ENCODE assay signal across 8 mouse cellular contexts in the genomic region with DNA sequence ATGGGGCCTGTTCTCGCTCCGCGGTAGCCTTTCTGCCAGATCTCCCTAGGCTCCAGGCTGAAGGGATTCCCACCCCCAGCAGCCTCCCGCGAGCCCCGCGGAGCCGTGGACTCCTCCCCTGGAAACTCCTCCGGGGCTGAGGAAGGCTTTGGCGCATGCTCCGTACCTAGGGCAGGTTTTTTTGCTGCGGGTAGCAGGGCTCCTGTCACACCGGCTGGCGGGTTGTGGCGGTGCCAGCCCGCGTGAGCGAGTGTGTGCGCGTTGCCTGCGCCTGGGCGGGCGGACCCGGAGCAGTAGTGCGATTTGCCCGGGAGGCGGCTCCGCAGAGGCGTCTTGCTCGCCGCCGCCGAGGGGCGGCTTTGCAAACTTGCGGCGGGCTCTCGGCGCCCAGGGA. TPM values are rescaled to one million over a fixed set of nuclear protein-coding genes. Genes with fewer than 3 reads are reported as not detected.
A peak's percentile ranks its signal among the peaks of the same experiment; 100 is the strongest.
DNase-seq lines count a peak whose midpoint lies in the region; ATAC-seq and TF ChIP-seq lines count a peak whose summit lies in the region.

No protein-coding gene starts in this region.

- H3K4me2 ChIP-seq in forebrain, embryonic 15.5 days (replicated peaks), result peak overlapping the region; percentile 92
- H3K4me2 ChIP-seq in liver, postnatal 0 days (ENCODE audit: low read depth, low read length), result peak overlapping the region; percentile 75

- no peak for TF ChIP-seq CTCF in liver, postnatal 0 days (IDR thresholded peaks at IDR 0.05; ENCODE audit: low read depth)

- H3K4me1 ChIP-seq in forebrain, embryonic 15.5 days, result peaks cover 23% of the 10 kb centered on the region
- peaks cover 22% of the 10 kb centered on the region for H3K4me1 ChIP-seq in hindbrain, embryonic 10.5 days (replicated peaks)
- no peaks in the 10 kb centered on the region for H3K4me1 ChIP-seq in liver, postnatal 0 days (ENCODE audit: insufficient read depth)

- no peaks in the 10 kb centered on the region for H3K36me3 ChIP-seq in forebrain, embryonic 15.5 days
- no peaks in the 10 kb centered on the region for H3K36me3 ChIP-seq in hindbrain, embryonic 10.5 days
- H3K36me3 ChIP-seq in liver, postnatal 0 days (replicated peaks; ENCODE audit: insufficient read depth, low read length), result no peaks in the 10 kb centered on the region

- peak; percentile 97 for ATAC-seq in forebrain, embryonic 15.5 days (replicated peaks)
- ATAC-seq in liver, postnatal 0 days, result no peak; the same call in 1 of the 2 replicates

- H3K9me3 ChIP-seq in forebrain, embryonic 15.5 days, result no peaks in the 10 kb centered on the region
- no peaks in the 10 kb centered on the region for H3K9me3 ChIP-seq in hindbrain, embryonic 10.5 days
- no peaks in the 10 kb centered on the region for H3K9me3 ChIP-seq in liver, postnatal 0 days (ENCODE audit: low read length)

- TF ChIP-seq EP300 in liver, postnatal 0 days (IDR thresholded peaks at IDR 0.05; ENCODE audit: low read depth), result no peak

- H3K9ac ChIP-seq in forebrain, embryonic 15.5 days (replicated peaks), result peak overlapping the region; percentile 51
- H3K9ac ChIP-seq in liver, postnatal 0 days (replicated peaks), result no peak overlapping the region

- DNase-seq in ES-CJ7 (ENCODE audit: low read depth, low spot score), result peak; percentile 86
- peak; percentile 87 for DNase-seq in cerebellum, adult 11 months
- DNase-seq in hindbrain, embryonic 10.5 days (ENCODE audit: low spot score), result peak; percentile 78
- DNase-seq in layer of hippocampus, adult 9-10 months (ENCODE audit: low spot score), result peak; percentile 61
- DNase-seq in liver, postnatal 0 days, result peak; percentile 29
- peak; percentile 24 for DNase-seq in ovary, adult 18-20 months (ENCODE audit: low spot score)
- DNase-seq in urinary bladder, postnatal 14 days (ENCODE audit: low spot score), result peak; percentile 45

- peaks cover 33% of the 10 kb centered on the region for H3K27me3 ChIP-seq in forebrain, embryonic 15.5 days
- H3K27me3 ChIP-seq in hindbrain, embryonic 10.5 days (ENCODE audit: insufficient read depth, poor library complexity, severe bottlenecking), result peaks cover 90% of the 10 kb centered on the region
- H3K27me3 ChIP-seq in liver, postnatal 0 days (ENCODE audit: insufficient read depth, low read length), result peaks cover 46% of the 10 kb centered on the region

- no peak overlapping the region for H3K27ac ChIP-seq in forebrain, embryonic 15.5 days (replicated peaks)
- H3K27ac ChIP-seq in hindbrain, embryonic 10.5 days, result peak overlapping the region; percentile 64
- H3K27ac ChIP-seq in liver, postnatal 0 days (ENCODE audit: low read depth), result no peak overlapping the region

- WGBS in forebrain, embryonic 15.5 days, result under 1% methylated on average over 38 of the region's 38 CpGs
- under 1% methylated on average over 38 of the region's 38 CpGs for WGBS in hindbrain, embryonic 10.5 days
- under 1% methylated on average over 34 of the region's 38 CpGs for whole genome bisulfite sequencing in liver, postnatal 0 days (ENCODE audit: insufficient replicate concordance)

- H3K4me3 ChIP-seq in forebrain, embryonic 15.5 days, result peak overlapping the region; percentile 59
- H3K4me3 ChIP-seq in hindbrain, embryonic 10.5 days, result peak overlapping the region; percentile 73
- H3K4me3 ChIP-seq in liver, postnatal 0 days (ENCODE audit: low read depth, low read length), result peak overlapping the region; percentile 53

RNA-seq across cellular contexts. Expression of a gene that starts 0.6 kb away (rescaled TPM):
- polyA plus RNA-seq in forebrain, embryonic 15.5 days (2015; fragmentation: Nextera tagmentation; extraction: Ambion mirVana), result 1.0 and 1.4 TPM in 2 replicates
- polyA plus RNA-seq in hindbrain, embryonic 10.5 days (2016; fragmentation: Nextera tagmentation; extraction: Ambion mirVana), result 0.09 TPM in 1 of 2 replicates, not detected in the other
- polyA plus RNA-seq in liver, postnatal 0 days (2015; fragmentation: Nextera tagmentation; extraction: Ambion mirVana), result not detected in 2 replicates

RNA-seq across cellular contexts. Expression of a gene that starts 38.3 kb away (rescaled TPM):
- 12.9 and 14.4 TPM in 2 replicates for polyA plus RNA-seq in forebrain, embryonic 15.5 days (2015; fragmentation: Nextera tagmentation; extraction: Ambion mirVana)
- polyA plus RNA-seq in hindbrain, embryonic 10.5 days (2016; fragmentation: Nextera tagmentation; extraction: Ambion mirVana), result 14.1 and 14.4 TPM in 2 replicates
- 1.4 and 1.7 TPM in 2 replicates for polyA plus RNA-seq in liver, postnatal 0 days (2015; fragmentation: Nextera tagmentation; extraction: Ambion mirVana)

Comparison
In these comparisons a context has a peak if more than half of its experiments do, and no peak if none do; other contexts are left out.
1. DNase-seq: peak in every context shown above with its lines; median percentile 87 in cerebellum, adult 11 months; 86 in ES-CJ7; 78 in hindbrain, embryonic 10.5 days; 61 in layer of hippocampus, adult 9-10 months; 45 in urinary bladder, postnatal 14 days; 29 in liver, postnatal 0 days; 24 in ovary, adult 18-20 months.